Mouse (Mus musculus) R1 (cell line): ENCODE measurements around the gene Camkk2.

Experiments
- DNase-seq: peaks from one replicate; pipeline ENCODE4 v3.0.0-alpha.2; 2018; ENCODE audit warnings: low read depth, low spot score

Camkk2 gene

GRCm38 (mm10) chr5:122700109-122700836, 78.9 kb downstream of the Camkk2 start:
- DNase-seq, result no peak

- DNase-seq, result no peak
Measured at GRCm38 (mm10) chr5:122698701-122699060, 80.5 kb downstream of the Camkk2 start.

- no peak for DNase-seq
Measured at GRCm38 (mm10) chr5:122698041-122698700, 81.0 kb downstream of the Camkk2 start.

- DNase-seq, result no peak
Measured at GRCm38 (mm10) chr5:122695516-122695915, 83.7 kb downstream of the Camkk2 start.

GRCm38 (mm10) chr5:122693431-122694207, 85.6 kb downstream of the Camkk2 start:
- DNase-seq, result peak; percentile 15

GRCm38 (mm10) chr5:122690486-122690885, 88.7 kb downstream of the Camkk2 start:
- DNase-seq, result peak; percentile 42

DNA sequence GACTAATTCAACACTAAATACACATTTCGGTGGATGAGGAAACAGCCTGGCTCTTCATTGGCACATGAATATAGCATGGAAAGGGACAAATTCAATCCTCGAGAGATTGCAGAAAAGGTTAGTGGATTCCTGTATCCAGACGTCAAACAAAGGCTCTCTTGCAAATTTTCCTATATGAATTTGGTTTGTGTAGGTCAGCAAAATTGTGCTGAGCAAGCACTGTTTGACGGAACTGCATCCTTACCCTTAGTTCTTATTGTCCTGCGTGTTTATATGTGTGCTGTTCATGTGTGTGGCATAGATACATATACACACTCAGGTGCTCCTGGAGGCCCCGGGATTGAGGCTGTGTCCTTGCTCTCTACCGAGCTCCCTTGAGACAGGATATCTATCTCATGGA, 90.1 kb downstream of the Camkk2 start:
- DNase-seq, result no peak

GRCm38 (mm10) chr5:122687391-122687790, 91.8 kb downstream of the Camkk2 start:
- no peak for DNase-seq

DNA sequence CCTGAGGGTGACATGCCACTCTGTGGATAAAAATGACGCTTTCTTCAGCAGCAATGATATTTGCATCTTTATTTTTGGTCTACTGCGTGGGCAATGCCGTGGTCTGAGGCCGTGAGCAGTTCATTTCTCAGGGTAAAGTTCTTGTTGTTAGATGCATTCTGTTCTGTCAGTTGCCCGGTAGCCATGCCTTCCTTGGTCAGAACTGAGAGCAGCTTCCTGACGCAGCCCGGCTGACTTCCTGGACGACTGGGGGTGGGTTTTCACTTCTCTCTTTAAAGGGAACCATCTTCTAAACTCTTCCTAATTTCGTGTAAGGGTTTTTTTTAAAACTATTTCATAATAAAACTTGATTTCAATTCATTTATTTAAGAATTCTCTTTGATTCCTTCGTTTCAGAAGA, 95.3 kb downstream of the Camkk2 start:
- DNase-seq, result no peak

- DNase-seq, result peak; percentile 57
Measured at GRCm38 (mm10) chr5:122681276-122681675, 97.9 kb downstream of the Camkk2 start.
